Mouse (Mus musculus) left cerebral cortex, postnatal 10 days (tissue): ENCODE results near the gene Mcf2l. TPM values are rescaled to one million over a fixed set of nuclear protein-coding genes. Genes with fewer than 3 reads are reported as not detected.
A peak's percentile ranks its signal among the peaks of the same experiment; 100 is the strongest.

ENCODE experiments used
- DNase-seq, 2 experiments: peaks; one replicate each; pipeline ENCODE4 v3.0.0; 2021 to 2022; ENCODE audit warnings: low spot score in 2 of 2, mixed read lengths in 1 of 2; ENCODE audit errors: extremely low spot score in 1 of 2
- intact Hi-C: fragments of 180-260 bp; cut with DNase I; formaldehyde crosslinking; loops from one replicate; pipeline ENCODE4 v1.15.1; 2025
- total RNA-seq, 2 experiments: library from RNA; stranded (reverse); gene quantifications; 2 replicates each; pipeline ENCODE4 v1.2.3; 2021

The Mcf2l gene
- total RNA-seq = 100 to 1,000 TPM; 280 to 298 TPM

DNA sequence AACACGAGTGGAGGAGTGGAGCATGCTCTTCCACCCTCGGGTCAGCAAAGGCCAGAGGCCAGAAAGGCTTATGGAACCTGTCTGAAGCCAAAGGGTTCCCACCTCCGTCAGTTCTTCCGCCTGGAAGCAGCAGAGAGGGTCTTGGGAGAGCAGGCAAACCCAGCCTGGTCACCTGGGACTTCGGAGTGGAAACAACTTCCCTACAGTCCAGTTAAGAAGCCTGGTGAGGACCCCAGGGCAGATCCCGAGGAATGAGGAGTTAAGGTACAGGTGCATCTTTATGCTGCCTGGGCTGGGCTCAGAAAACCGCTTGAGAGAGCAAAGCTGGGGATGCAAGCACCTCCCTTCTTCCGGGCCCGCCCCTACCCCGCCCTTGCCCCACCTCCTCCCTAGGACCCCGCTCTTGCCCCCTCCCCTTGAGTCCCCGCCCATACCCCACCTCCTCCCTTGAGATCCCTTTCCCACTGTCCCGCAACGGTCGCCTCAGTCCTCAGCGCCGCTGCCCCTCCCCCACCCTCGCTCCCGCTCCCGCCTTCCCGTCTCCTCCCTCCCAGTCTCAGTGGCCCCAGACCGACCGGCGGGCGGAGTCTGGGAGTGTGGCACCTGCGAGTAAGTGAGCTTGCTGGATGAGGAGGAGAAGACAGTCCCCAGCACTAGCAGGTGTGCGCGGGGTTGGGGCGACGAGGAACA, at the start of gene Mcf2l:
TSS of gene Mcf2l (plus strand) at position 450 of the 690 bp plus-strand sequence.
- peak in 1 of 2 experiments; percentile 71 for DNase-seq
- intact Hi-C loops = no loop called here

DNA sequence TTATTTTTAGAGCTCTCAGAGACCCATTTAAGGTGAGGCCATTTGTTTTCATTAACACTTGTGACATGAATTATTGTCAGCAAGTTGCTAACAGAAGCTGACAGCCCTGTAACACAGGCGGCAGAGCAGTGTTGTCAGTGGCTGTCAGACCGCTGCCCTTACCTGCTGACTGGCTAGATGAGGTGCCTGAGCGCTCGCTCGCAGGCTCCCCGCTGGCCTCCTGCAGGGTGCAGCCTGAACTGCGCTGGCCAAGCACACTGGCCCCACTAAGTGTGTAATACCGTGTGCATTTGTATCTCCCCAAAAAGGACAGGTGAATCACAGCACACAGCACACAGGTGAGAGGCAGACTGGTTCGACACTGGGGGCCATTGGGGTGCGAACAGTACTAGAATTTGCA, 49.0 kb upstream of the Mcf2l start:
- intact Hi-C loops = no loop called here
- no peak for DNase-seq

DNA sequence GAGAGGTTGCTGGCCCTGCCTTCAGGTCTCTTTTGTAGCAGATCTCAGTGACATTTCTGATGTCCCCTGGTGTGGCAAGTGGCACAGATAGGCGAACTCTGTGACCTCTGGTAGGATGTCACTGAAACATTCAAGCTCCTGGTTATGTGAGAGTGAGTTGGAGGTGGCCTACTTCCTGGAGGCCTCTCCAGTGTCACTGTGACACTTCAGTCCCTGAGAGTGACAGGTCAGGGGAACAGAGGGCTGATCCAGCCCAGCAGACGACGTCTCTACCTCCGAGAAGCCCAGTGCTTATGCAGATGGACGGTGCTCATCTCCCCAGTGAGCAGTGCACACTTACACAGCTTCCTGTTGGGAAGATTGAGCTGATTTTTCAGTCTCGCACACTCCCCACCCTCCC, 48.4 kb upstream of the Mcf2l start:
- no peak for DNase-seq
- intact Hi-C loops = no loop called here

DNA sequence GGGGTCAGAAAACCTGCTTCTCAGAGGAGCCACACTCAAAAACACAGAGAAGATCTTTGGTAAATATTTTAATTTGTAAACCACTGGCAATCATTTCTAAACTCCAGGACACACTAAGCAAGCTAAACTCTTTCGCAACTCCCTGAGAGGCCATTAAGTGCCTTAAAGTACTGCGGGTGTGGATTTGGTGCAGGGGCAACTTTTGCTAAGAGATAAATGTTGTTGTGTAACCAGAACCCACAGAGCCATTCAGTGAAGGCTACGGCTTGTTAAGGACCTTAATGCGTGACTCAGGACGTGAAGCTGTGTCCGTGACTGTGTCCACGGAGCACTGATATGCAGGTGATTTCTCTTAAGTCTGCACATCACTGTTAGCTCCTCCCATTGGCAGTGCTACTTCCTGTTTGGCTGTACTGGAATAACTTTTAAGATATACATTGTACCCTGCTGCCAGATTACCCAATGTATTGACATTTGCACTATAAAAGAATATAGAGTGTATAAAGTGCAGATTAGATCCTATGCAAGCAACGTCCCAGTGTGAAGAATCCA, 47.8 kb upstream of the Mcf2l start:
- intact Hi-C loops = no loop called here
- DNase-seq = no peak

DNA sequence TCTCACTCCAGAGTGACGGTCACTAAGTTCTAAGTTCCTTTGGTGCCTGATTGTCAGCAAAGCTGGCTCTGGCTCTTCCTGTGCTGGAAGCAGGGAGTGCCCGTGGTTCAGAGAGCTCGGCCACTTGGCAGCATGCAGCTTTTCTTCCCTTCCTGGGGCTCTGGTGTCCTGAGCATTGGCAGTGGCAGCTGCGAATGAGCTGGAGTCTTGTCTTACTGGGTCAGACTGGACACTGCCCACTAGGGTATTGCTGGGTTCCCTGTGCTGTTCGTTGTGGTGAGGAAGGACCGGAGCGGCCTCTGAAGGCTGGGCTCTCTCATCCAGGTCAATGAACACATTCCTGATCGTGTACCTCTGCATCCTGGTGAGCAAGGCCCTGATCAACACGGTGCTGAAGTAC, 46.5 kb upstream of the Mcf2l start:
- DNase-seq = no peak
- intact Hi-C loops = no loop called here

DNA sequence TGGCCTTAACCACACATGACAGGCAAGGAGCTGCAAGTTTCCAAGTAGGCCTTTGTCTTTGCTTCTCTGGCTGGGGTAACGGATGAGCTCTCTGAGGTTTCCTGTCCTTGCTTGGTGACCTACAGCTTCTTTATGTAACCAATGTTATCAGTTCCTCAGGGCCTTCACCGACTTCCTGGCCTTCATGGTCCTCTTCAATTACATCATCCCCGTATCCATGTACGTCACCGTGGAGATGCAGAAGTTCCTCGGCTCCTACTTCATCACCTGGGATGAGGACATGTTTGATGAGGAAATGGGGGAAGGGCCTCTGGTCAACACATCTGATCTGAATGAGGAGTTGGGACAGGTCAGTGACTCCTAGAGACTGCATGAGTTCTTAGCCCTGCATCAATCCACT, 45.3 kb upstream of the Mcf2l start:
- intact Hi-C loops = no loop called here
- DNase-seq = no peak

DNA sequence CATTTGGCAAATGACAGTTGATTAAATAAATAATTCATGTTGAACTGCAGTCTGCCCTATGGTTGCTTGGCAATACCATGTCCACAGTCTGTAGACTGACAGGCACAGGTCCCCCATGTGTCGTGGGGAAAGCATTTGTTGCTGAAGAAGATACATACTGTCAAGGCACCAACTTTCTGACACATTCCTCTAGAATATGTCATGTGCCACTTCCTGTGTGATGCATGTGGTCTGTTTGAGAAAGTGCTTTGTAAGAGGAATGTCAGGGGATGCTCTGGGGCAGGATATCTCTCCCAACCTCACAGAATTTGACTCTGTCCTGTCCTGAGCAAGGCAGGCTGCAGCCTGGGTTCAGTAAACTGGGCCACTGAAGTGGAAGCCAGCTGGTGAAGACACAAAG, 44.2 kb upstream of the Mcf2l start:
- no peak for DNase-seq
- intact Hi-C loops = no loop called here

DNA sequence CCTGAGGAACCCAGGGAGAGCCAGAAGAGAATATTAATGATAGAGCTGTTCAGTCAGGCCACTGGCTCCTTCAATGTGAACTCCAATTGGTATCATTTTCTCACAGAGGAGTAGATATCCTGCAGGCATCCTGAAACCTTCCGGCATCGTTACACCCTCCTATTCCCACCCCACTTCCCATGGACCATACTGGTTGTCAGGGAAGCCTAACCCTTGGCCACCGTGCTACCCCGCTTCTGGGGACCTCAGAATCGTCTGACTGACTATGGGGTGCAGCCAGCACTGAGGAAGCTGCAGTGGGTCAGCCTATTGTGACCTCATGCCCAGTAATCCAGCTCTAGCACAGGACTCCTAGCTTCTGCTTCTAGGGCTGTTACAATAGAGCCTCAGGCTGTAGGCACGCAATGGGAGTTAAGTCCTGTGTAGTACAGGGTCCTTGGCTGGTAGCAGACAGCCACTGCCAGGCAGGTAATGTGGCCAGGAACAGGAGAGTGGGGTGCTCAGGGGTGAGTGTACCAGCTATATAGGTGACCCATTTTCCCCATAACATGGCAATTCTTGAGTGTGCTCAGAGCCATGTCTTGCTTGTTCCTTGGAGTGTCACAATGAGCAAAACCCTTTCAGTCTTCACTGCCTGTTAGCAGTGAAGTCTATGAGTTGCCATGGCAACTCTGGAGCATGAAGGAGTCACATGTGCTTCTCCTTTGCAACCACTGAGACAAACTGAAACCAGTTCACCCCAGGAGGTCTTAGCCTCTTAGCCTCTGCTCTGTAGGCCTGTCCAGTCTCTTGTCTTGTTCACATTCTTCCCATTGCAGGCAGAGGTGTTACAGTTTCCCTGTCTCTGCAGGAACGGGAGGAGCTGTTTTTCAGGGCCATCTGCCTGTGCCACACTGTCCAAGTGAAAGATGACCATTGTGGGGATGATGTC, 41.7 kb upstream of the Mcf2l start:
- DNase-seq = peak in 1 of 2 experiments; percentile 15
- intact Hi-C loops = no loop called here

DNA sequence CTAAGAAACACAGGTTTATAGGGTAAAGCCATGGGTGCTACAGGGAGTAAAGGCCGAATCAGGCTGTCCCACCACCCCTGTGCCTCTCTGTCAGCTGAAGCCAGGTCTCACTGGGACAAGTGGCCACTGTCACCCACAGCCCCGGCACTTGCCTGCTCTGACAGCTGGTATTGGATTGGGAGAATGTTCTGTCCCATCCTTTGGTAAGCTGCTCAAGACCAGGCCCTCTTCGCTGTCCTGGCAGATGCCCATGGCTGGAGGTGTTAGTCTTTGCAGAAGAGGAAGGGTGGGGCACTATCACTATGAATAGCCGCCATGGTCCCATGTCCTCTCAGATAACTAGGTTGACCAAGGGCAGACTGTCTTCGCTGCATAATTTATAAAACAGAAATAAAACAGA, 40.0 kb upstream of the Mcf2l start:
- intact Hi-C loops = no loop called here
- no peak for DNase-seq

DNA sequence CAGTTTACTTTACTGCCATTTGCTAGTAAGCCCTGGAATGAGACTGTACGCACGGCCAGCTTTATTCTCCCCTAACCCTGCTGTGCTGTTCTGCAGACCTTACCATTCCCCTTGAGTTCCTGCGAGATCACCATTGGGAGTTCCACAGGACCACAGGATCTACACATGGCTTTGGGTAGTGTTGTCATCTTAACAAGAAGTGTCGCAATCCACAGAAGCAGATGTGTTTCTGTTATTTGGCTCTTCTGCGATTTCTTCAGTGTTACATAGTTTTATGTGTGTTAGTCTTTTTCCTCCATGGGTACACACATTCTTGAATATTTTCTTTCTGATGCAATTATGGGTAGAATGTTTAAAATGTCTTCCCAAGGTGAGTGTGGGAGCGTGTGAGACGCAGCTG, 32.8 kb upstream of the Mcf2l start:
- DNase-seq = no peak
- intact Hi-C loops = no loop called here

DNA sequence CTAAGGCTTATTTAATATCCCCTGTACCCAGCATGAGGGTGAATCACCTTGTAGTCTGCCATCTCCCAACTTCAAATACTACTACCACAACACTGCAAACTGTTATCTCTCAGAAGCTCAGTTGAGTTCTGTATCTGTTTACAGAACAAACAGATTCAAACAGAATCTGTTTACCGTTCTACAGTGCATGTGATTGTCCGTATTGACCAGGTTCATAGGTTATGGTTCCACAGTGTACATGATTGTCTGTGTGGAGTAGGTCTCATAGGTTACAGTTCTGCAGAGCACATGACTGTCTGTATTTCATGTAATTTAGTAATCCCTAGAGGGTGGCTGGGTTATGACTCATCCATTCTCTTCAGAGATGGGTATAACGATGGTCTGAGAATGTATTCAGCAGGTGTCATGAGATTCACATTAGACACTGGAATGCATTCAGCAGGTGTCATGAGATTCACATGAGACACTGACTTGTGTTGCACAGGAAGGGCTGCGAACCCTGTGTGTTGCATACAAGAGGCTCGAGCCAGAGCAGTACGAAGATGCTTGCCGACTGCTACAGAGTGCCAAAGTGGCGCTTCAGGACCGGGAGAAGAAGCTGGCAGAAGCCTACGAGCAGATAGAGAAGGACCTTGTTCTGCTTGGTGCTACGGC, 31.1 kb upstream of the Mcf2l start:
- no peak for DNase-seq
- intact Hi-C loops = no loop called here

DNA sequence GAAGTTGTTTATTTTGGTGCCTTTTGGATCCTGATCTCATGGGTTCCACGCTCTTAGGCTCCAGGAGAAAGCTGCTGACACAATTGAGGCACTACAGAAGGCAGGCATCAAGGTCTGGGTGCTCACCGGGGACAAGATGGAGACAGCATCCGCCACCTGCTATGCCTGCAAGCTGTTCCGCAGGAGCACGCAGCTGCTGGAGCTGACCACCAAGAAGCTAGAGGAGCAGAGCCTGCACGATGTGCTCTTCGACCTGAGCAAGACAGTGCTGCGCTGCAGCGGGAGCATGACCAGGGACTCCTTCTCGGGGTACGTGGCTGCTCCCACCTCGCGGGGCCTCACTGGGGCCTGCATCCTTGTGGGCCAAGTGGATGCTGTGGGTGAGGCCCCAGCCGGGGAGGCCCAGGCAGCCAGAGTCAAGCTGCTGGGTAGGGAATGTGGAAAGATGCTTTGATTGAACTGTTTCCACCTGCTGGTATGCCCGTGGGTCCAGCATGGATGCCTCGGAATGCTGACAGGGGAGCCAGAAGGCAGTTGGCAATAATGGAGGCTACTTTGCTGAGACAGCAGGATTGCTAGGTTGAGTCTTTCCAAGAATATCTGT, 29.2 kb upstream of the Mcf2l start:
- DNase-seq = no peak
- intact Hi-C loops = no loop called here

DNA sequence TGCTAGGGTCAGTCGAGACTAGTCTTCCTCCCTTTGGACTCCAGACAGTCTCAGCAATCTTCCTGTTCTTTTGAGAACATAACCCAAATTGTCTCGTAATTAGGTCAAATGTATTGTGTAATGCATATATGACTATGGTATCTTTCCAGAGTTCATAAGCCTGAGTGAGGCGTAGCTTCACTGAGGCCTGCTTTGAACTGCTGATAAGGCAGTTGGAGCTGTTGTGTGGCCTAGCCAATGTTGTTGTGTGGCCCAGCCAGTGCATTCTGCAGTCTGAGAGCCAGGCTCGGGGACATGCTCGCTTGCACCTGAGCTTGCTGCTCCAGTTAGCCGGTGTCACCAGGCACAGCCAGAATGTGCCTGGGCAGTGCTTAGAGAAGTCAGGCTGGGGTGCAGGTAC, 27.2 kb upstream of the Mcf2l start:
- no peak for DNase-seq
- intact Hi-C loops = no loop called here

DNA sequence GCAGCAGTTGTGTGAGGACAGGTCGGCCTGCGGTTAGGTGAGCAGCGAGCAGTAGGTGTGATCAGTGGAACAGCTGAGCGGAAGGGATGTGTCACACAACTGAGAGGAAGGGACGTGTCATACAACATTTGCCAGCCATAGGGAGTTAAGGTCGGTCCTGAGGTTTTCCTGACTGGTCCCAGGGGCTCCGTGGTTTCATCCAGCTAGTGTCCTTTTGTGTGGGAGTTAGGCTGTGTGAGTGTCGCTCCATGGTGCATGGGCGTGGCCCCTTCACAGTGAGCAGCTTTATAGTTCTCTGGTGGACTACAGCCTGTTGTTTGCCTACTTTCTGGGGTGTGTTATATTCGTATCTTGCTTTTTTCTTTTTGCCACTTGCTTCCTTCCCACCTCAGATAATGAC, 22.4 kb upstream of the Mcf2l start:
- intact Hi-C loops = no loop called here
- no peak for DNase-seq

DNA sequence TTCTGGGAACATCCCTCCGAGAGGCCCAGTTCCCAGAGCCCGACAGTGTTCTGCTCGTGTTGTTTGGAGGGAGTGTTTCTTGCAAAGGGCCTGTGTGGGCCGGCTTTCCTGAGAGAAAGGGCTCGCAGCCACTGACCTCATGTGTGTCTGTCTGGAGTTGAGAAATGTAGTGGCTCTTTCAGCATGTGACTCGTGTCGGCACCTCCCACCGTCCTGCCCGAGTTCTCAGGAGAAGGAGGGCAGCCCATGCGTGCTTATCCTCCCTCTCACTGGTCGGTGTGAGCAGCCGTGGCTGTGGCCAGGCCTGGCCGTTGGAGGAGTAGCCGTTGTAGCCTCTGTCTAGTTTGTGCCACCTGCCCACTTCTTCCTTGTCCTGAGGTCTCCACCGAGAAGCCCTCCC, 17.6 kb upstream of the Mcf2l start:
- DNase-seq = no peak
- intact Hi-C loops = no loop called here

DNA sequence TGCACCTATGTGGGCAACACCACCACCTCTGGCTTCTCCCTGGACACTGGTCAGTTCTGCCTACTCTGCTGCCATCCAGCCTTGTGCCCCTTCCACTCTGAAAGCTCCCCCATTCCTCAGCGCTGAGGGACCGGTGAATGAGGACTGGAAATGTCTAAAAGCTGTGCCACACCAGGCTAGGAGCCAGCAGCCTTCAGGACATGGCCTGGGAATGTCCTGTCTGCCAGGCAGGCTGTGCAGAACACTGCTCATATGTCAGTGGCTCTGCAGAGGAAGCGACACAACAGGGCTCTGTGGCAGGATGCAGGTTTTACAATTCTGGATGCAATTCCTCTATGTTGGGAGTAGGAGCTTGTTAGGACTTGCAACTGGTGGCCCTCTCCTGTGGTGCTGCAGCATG, 10.5 kb upstream of the Mcf2l start:
- intact Hi-C loops = no loop called here
- no peak for DNase-seq

DNA sequence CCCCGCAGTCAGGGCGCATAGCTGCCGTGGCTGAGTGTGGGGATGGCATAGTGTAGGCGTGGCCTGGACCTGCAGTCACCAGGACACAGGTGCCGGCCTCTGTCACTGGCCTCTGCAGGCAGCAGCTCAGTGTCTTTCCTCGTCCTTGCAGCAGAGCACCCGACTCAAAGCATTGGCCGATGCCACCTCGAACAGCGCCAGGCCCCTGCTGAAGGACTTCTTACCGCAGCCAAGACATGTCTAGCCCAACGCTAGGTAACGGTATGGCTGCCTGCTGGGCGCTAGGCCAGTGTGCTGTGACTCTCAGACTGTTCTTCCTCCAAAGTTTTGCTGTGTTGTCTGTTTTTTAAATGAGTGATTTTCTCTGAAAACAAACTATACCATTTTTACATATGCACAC, 10.0 kb upstream of the Mcf2l start:
- intact Hi-C loops = no loop called here
- no peak for DNase-seq

DNA sequence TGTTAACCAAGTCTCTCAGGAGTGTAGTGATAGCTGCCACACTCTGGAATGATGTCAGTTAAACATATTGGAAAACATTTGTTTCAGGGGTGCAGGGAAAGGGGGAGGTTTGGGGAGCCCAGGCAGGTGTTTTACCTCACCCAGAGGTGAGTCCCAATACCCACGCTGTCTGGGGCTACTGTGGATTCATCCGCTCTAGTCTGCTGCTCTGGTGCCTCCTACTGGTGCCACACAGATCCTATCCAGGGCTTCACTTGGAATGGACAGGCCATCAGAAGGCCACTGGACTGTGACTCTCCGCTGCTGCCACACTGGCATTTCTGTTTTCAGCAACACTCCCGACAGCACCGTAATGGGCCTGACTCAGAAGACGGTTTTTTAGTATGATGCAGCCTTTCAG, 7.8 kb upstream of the Mcf2l start:
- intact Hi-C loops = no loop called here
- DNase-seq = no peak

DNA sequence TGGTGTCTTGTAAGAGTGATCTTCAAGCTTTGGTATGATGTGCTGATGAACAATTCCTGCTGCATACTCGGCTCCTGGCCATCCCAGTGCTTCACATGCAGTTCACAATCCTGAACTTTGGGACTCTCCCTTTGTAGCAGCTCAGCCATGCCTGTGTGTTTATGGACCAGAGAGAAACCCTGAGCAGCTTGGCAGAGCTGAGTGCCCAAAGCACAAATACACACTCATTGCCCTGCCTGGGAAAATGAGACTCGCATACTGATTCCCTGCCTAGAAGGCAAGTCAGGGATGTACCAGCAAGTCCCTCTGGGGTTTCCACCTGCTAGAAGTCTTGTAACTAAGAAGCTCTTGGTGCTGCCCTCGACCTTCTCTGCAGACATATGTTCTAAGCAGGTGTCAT, 3.9 kb upstream of the Mcf2l start:
- no peak for DNase-seq

More for the DNA sequence above, 3.9 kb upstream of the Mcf2l start:
- intact Hi-C loops = no loop called here
